Mouse (Mus musculus): ENCODE data around the gene Cbx5.

DNA sequence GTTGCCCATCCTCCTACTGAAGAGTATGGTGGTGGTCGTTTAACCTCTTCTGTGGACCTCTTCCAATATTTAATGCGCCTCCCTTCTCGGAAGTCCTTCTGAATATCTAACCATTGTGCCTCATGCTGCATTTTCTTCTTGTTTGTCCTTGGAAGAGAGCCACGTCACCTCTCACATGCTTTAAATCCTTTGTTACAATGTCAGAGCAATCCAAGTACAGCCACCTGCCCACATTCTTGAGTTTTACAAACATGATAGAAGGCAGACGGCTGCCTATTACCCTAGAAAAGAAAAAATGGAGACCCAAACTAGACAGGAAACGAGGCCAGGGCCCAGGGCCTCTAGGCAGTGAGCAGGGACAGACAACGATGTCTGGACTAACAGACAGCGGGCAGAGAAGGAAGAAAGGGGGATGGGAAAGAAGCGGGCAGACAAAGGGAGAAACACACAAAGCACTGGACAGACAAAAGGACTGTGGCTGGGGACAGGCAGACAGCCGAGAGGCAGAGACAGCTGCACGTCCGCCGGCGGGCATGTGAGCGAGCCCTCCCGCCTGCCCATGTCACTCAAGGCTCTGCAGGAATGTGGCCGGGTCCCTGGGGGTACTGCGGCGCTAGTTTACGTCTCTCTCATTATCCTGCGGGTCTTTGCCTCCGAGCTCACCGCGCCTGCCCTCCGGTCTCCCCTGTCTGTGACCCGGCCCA is 69.9 kb downstream of the Cbx5 start:
- 0 out of 2 replicates have a peak, but pooled peaks have one; percentile 14 for TF ChIP-seq CTCF (IDR thresholded peaks at IDR 0.05; ENCODE audit: borderline replicate concordance, control insufficient read depth, extremely low read depth, insufficient read depth, low read length, poor library complexity)
- no peak for TF ChIP-seq POLR2A (IDR thresholded peaks at IDR 0.05; ENCODE audit: control insufficient read depth, extremely low read depth, insufficient read depth, low read length, poor library complexity)
